Mouse (Mus musculus) erythroblast, embryonic 14.5 days (primary cell): Measurements from ENCODE around the gene Spocd1. TPM values are rescaled to one million over a fixed set of nuclear protein-coding genes. Genes with fewer than 3 reads are reported as not detected.
"Not testable (repeated sequence)": the region's sequence is repeated elsewhere in the genome, so short reads cannot be mapped to it uniquely, and the experiment has no call there.

Source experiments
- H3K27me3 ChIP-seq: 2 replicates; pipeline ENCODE4 v1.6.1; 2012; ENCODE audit warnings: inconsistent platforms; ENCODE audit not compliant: control insufficient read depth
- H3K36me3 ChIP-seq: 2 replicates; pipeline ENCODE4 v1.6.1; 2012; ENCODE audit warnings: mild to moderate bottlenecking, inconsistent platforms; ENCODE audit not compliant: control insufficient read depth
- H3K4me1 ChIP-seq: 2 replicates; pipeline ENCODE4 v1.6.1; 2012; ENCODE audit warnings: inconsistent platforms; ENCODE audit not compliant: control insufficient read depth
- H3K4me3 ChIP-seq: replicated peaks from 2 replicates; pipeline ENCODE3; 2012; ENCODE audit warnings: moderate library complexity, mild to moderate bottlenecking, inconsistent platforms
- H3K9me3 ChIP-seq: 2 replicates; pipeline ENCODE4 v1.6.1; 2012; ENCODE audit warnings: low read length, inconsistent platforms, mixed read lengths; ENCODE audit not compliant: control insufficient read depth
- GATA1 ChIP-seq: IDR thresholded peaks from 2 replicates; pipeline ENCODE4 v1.6.1; 2012; ENCODE audit warnings: low read length, inconsistent platforms, mixed read lengths
- TAL1 ChIP-seq: IDR thresholded peaks from 3 replicates; pipeline ENCODE4 v1.6.1; 2012; ENCODE audit warnings: low read length, inconsistent platforms, mixed read lengths
- polyA plus RNA-seq: library from polyadenylated mRNA; stranded (reverse); fragments of >175 nt; gene quantifications from 2 replicates; pipeline ENCODE4 v1.2.3, GENCODE M21; 2012

Gene Spocd1
- polyA plus RNA-seq: not detected in 2 replicates

DNA sequence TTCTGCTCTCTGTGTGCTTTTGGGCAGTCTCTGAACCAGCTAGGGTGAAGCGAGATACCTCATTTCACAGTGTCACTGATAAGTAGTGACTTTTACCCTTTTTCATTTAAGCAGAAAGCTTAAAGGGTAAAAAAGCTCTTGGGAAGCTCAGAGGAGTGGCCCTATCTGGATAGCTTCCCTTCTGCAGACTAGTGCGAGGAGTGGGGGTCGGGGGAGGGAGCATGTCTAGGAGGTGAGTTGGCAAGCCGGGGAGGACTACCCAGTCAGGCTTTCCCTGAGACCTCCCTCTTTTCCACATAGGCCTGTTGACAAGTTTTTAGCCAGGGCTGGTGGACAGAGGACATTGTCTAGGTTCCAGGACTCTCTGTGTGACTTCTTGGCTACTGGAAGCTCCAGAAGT lies at the start of gene Spocd1:
Gene Spocd1 (plus strand): TSS at position 301 of the 400 bp plus-strand sequence.
- TF ChIP-seq GATA1 (no peak), TAL1 (no peak)
- Histone ChIP-seq H3K4me1 (peaks cover 2% of the 10 kb centered on the region), H3K36me3 (no peaks in the 10 kb centered on the region), H3K27me3 (no peaks in the 10 kb centered on the region; the same call in 1 of the 2 replicates), H3K9me3 (no peaks in the 10 kb centered on the region), H3K4me3 (no peak within 1 kb of the TSS)

- H3K4me1 ChIP-seq: peaks cover 24% of the 10 kb centered on the region
- H3K36me3 ChIP-seq: no peaks in the 10 kb centered on the region
- H3K4me3 ChIP-seq: no peak overlapping the region
- no peaks in the 10 kb centered on the region for H3K9me3 ChIP-seq
- TF ChIP-seq GATA1: no peak
- no peaks in the 10 kb centered on the region for H3K27me3 ChIP-seq
These were observed 48.4 kb upstream of the Spocd1 start for GRCm38 (mm10) chr4:129880615-129881014.

DNA sequence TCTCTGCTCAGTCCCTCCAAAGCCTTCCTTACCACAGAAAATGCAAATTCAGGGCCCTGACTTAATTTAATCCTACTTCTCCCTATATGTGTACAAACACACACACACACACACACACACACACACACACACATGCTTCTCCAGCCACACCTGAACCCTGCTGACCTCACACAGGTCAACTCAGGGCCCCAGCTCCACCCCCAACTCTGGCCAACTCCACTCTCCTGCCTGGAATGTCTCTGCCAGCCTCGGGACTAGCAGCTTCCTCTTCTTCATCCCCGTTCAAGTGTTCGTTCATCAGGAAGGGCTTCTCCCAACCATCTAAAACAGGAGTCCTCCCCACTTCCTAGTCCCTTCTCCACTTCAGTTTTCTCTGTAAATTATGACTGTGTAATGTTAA lies 47.4 kb upstream of the Spocd1 start:
- Histone ChIP-seq H3K4me3 (no peak overlapping the region), H3K4me1 (peaks cover 23% of the 10 kb centered on the region), H3K9me3 (no peaks in the 10 kb centered on the region), H3K36me3 (no peaks in the 10 kb centered on the region), H3K27me3 (no peaks in the 10 kb centered on the region)
- no peak for TF ChIP-seq TAL1
- TF ChIP-seq GATA1: no peak

DNA sequence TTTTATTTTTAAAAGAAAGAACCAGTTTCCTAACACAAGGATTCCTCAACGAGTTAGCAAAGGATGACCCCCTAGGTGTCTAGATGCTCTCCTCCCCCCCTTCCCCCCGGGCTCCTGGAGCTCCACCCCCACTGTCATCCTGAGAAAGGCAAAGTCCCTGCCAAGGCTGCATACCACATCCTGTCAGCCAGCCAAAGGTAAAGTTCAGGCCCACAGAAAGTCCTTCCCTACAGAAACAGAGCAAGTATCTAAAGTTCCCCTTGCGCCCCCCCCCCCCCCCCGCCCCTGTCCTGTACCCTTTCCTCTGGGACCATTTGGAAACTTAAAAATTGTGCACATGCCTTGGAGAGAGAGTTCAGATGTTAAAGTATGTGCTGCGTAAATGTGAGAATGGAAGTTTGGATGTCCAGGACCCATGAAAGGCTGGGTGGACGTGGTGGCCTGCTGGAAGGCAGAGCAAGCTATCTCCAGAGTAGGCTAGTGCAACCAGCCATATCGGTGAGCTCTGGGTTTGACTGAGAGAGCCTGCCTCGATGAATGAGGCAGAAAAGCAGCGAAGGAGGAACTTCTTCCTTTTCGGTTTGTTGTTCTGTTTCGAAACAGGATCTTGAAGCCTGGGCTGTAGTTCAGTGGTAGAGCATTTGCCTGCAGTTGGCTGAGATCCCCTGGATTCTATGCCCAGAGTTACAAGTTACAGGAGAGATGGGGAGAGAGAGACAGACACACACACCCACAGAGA lies 46.3 kb upstream of the Spocd1 start:
- TF ChIP-seq TAL1: no peak
- TF ChIP-seq GATA1: no peak
- Histone ChIP-seq H3K4me3 (peak overlapping the region; percentile 32), H3K4me1 (peaks cover 13% of the 10 kb centered on the region), H3K9me3 (no peaks in the 10 kb centered on the region), H3K27me3 (no peaks in the 10 kb centered on the region), H3K36me3 (no peaks in the 10 kb centered on the region)

- Histone ChIP-seq H3K9me3 (no peaks in the 10 kb centered on the region), H3K27me3 (no peaks in the 10 kb centered on the region), H3K4me3 (no peak overlapping the region), H3K36me3 (no peaks in the 10 kb centered on the region), H3K4me1 (peaks cover 10% of the 10 kb centered on the region)
- TF ChIP-seq GATA1: no peak
- TF ChIP-seq TAL1: no peak
These were observed 44.8 kb upstream of the Spocd1 start for GRCm38 (mm10) chr4:129884041-129884930.

- Histone ChIP-seq H3K4me1 (no peaks in the 10 kb centered on the region), H3K4me3 (no peak overlapping the region), H3K36me3 (no peaks in the 10 kb centered on the region), H3K27me3 (no peaks in the 10 kb centered on the region), H3K9me3 (no peaks in the 10 kb centered on the region)
- TF ChIP-seq GATA1 (no peak), TAL1 (no peak)
These were observed 39.4 kb upstream of the Spocd1 start for GRCm38 (mm10) chr4:129889661-129890060.

DNA sequence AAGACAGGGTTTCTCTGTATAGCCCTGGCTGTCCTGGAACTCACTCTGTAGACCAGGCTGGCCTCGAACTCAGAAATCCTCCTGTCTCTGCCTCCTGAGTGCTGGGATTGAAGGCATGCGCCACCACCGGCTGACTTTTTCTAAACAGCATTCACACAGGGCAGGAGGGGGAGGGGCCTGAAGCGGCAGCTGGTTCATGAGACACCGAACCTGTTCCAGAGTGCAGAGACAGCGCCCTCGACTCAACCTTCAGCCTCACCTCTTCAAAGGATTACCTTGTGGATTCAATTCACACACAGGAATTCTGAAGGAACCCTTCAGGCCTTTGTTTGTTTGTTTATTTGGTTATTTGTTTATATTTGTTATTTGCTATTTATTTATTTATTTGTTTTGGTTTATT lies 39.0 kb upstream of the Spocd1 start:
- TF ChIP-seq GATA1 (no peak), TAL1 (no peak)
- no peaks in the 10 kb centered on the region for H3K36me3 ChIP-seq
- H3K9me3 ChIP-seq: no peaks in the 10 kb centered on the region
- no peaks in the 10 kb centered on the region for H3K27me3 ChIP-seq
- H3K4me3 ChIP-seq: no peak overlapping the region
- no peaks in the 10 kb centered on the region for H3K4me1 ChIP-seq

GRCm38 (mm10) chr4:129894861-129895260 lies 34.2 kb upstream of the Spocd1 start:
- H3K36me3 ChIP-seq: no peaks in the 10 kb centered on the region
- TF ChIP-seq TAL1 (no peak), GATA1 (no peak)
- no peak overlapping the region for H3K4me3 ChIP-seq
- no peaks in the 10 kb centered on the region for H3K9me3 ChIP-seq
- H3K27me3 ChIP-seq: no peaks in the 10 kb centered on the region
- H3K4me1 ChIP-seq: no peaks in the 10 kb centered on the region

GRCm38 (mm10) chr4:129898815-129899214 lies 30.2 kb upstream of the Spocd1 start:
- H3K27me3 ChIP-seq, H3K4me3 ChIP-seq, H3K4me1 ChIP-seq, H3K36me3 ChIP-seq, H3K9me3 ChIP-seq: not testable (repeated sequence)
